Mouse (Mus musculus) small intestine, adult 2 months (tissue): ENCODE results near the gene Trpv1. TPM values are rescaled to one million over a fixed set of nuclear protein-coding genes. Genes with fewer than 3 reads are reported as not detected.

ENCODE experiments used
- H3K27ac ChIP-seq: fragments of 200-500 bp; 2 replicates; pipeline ENCODE4 v1.5.1; 2012; ENCODE audit warnings: low read depth, low read length, control low read depth, inconsistent platforms; ENCODE audit not compliant: insufficient read depth
- H3K27me3 ChIP-seq: fragments of 200-500 bp; 2 replicates; pipeline ENCODE4 v1.6.1; 2012; ENCODE audit warnings: mild to moderate bottlenecking, moderate library complexity, low read length, inconsistent platforms; ENCODE audit not compliant: control insufficient read depth, insufficient read depth
- H3K36me3 ChIP-seq: fragments of 200-500 bp; 2 replicates; pipeline ENCODE4 v1.6.1; 2012; ENCODE audit warnings: mild to moderate bottlenecking, low read length, control low read depth, inconsistent platforms; ENCODE audit not compliant: control insufficient read depth, insufficient read depth
- H3K4me1 ChIP-seq: fragments of 200-500 bp; 2 replicates; pipeline ENCODE4 v1.6.1; 2012; ENCODE audit warnings: low read length, inconsistent platforms, mixed read lengths; ENCODE audit not compliant: control insufficient read depth, insufficient read depth, insufficient read length
- H3K4me3 ChIP-seq: fragments of 200-500 bp; 2 replicates; pipeline ENCODE4 v1.5.1; 2012; ENCODE audit warnings: low read depth, mild to moderate bottlenecking, control low read depth, inconsistent platforms, low read length, moderate library complexity
- CTCF ChIP-seq: fragments of 200-500 bp; IDR thresholded peaks from 2 replicates; pipeline ENCODE4 v1.5.1; 2012; ENCODE audit warnings: low read depth, mild to moderate bottlenecking, control low read depth, inconsistent platforms, low read length, moderate library complexity, mixed read lengths; ENCODE audit not compliant: insufficient replicate concordance, insufficient read length; ENCODE audit errors: extremely low read depth
- POLR2A ChIP-seq: fragments of 200-500 bp; IDR thresholded peaks from 2 replicates; pipeline ENCODE4 v1.6.1; 2012; ENCODE audit warnings: low read depth, mild to moderate bottlenecking, control low read depth, inconsistent platforms, low read length, moderate library complexity
- WGBS: fragments of 180-500 bp; shearing (Covaris S2); methylation state at CpG from one replicate; pipeline ENCODE4 v1.1.7; 2018; 5-methylcytosine and 5-hydroxymethylcytosine counted together
- polyA plus RNA-seq: library from polyadenylated mRNA; depleted of rRNA; stranded (reverse); fragments of >200 nt; gene quantifications from 2 replicates; pipeline ENCODE4 v1.2.3, GENCODE M21; 2012

Gene Trpv1
- polyA plus RNA-seq, 1 experiment, result 0.10 TPM

DNA sequence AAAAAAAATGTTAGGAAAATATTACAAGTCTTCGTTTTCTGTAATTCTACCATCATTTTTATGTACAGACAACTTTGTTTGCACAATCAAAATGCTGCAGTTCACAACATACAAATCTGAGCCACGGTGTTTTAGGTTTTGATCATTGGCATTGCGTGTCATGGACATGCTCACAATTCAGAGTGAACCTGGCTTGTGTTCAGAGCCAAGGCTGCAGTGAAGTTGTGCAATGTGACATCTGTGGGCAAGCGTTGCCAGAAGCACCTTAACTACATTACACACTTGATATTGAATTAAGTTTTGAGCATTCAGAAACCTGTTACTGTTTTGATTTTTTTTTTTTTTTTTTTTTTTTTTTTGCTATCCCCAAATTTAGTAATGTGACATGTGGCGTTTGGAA lies 4.0 kb upstream of the Trpv1 start:
- H3K4me3 ChIP-seq, result no peak overlapping the region
- no peaks in the 10 kb centered on the region for H3K4me1 ChIP-seq
- WGBS, result 83% methylated on average over 5 of the region's 5 CpGs
- no peaks in the 10 kb centered on the region for H3K27me3 ChIP-seq
- no peak for TF ChIP-seq CTCF
- TF ChIP-seq POLR2A, result no peak
- no peak overlapping the region for H3K27ac ChIP-seq
- no peaks in the 10 kb centered on the region for H3K36me3 ChIP-seq

DNA sequence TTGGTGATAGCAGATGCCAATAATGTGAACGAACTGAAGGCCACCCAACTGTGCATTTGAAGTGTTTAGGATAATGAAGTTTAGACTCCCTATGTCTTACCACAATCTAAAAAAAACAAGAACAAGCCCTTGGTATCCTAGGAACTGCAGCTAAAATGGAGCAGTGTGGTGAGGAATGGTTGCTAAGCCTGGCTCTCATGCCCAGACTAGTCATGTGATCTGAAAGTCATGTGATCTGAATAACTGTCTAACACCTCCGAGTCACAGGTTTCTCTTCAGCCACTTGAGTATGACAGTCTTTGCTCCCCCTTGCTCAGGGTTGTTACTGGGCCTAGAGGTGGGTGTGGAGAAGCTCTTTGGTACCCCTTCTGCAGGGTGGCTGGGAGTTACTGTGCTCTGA lies 1.6 kb upstream of the Trpv1 start:
- Histone ChIP-seq H3K27me3 (no peaks in the 10 kb centered on the region), H3K4me3 (no peak overlapping the region), H3K36me3 (no peaks in the 10 kb centered on the region), H3K4me1 (no peaks in the 10 kb centered on the region), H3K27ac (no peak overlapping the region)
- TF ChIP-seq POLR2A (no peak), CTCF (no peak)
- 40% methylated on average over 2 of the region's 2 CpGs for whole genome bisulfite sequencing

DNA sequence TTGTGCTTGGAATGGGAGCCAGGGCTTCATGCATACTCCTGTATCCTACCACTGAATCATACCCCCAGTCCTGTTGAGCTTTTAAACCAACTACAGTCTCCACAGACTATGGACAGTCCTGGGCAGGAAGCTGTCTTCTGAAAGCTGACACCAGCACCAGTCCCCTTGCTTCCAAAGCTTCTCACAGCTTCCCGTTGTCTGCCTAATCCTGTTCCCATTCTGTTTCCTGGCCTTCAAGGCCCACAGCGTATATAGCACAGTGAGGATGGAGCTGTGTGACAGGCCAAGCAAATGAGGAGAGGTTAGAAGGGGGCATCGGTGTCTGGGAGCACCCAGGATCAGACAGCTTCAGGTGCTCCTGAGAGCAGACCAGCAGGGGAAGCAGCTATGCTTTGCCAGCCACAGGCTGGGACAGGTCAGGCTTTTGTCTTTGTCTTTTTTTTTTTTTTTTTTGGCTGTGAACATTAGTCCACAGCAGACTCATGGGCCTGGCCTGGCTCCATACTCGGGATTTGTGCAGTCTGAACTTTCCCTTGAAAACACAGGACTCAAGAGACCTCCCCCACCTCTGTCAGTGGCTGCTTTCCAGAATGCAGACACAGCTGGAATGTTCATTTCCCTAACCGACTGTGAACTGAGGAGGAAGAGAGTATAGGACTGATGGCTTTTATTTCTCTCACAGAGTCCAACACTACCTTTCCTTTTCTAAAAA lies 2.1 kb downstream of the Trpv1 start:
- TF ChIP-seq POLR2A, result no peak
- TF ChIP-seq CTCF, result no peak
- H3K4me1 ChIP-seq, result peaks cover 8% of the 10 kb centered on the region; the same call in 1 of the 2 replicates
- no peaks in the 10 kb centered on the region for H3K36me3 ChIP-seq
- no peaks in the 10 kb centered on the region for H3K27me3 ChIP-seq
- no peak overlapping the region for H3K4me3 ChIP-seq
- H3K27ac ChIP-seq, result no peak overlapping the region
- 36% methylated on average over 5 of the region's 5 CpGs for WGBS

DNA sequence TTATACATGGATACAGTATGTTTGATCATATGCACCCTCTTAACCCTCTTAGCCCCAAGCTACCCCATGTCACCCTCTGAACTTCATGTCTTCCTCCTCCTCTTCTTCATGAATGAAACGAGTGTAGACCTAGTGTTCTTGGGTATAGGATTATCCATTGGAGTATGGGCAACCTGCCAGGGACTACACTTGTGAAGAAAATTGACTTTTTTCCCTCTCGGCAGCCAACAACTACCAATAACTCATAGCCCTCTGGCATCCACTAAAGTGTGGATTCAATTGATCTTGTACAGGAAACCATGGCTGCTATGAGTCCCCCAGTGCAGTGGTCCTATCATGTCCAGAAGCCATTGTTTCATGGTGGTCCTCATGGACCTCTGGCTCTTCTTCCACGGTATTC lies 2.6 kb downstream of the Trpv1 start:
- H3K4me1 ChIP-seq, result peaks cover 13% of the 10 kb centered on the region
- WGBS, result 65% methylated on average over 3 of the region's 3 CpGs
- H3K36me3 ChIP-seq, result no peaks in the 10 kb centered on the region
- no peaks in the 10 kb centered on the region for H3K27me3 ChIP-seq
- H3K27ac ChIP-seq, result no peak overlapping the region
- no peak overlapping the region for H3K4me3 ChIP-seq
- no peak for TF ChIP-seq POLR2A

DNA sequence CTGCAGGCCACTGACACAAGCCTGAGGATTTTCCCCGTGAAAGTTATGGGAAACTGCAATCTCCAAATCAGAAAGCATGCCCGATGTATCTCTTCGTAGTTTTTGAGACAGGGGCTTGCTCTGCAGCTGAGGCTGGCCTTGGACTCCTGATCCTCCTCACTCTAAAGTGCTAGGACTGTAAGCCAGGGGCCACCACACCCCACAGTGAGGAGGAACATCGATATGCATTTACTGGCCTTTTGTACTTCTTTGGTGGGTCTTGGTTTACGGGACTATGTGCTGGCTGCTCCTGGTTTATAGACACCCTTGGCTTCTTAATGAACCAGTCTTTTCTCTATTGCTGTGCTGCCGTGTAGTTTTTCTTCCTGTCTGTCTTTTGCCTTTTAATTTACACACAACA lies 8.1 kb downstream of the Trpv1 start:
- WGBS, result 28% methylated on average over 6 of the region's 6 CpGs
- H3K27ac ChIP-seq, result peak overlapping the region; percentile 84
- no peaks in the 10 kb centered on the region for H3K27me3 ChIP-seq
- TF ChIP-seq POLR2A (no peak), CTCF (no peak)
- peaks cover 26% of the 10 kb centered on the region for H3K4me1 ChIP-seq
- H3K4me3 ChIP-seq, result no peak overlapping the region
- no peaks in the 10 kb centered on the region for H3K36me3 ChIP-seq

DNA sequence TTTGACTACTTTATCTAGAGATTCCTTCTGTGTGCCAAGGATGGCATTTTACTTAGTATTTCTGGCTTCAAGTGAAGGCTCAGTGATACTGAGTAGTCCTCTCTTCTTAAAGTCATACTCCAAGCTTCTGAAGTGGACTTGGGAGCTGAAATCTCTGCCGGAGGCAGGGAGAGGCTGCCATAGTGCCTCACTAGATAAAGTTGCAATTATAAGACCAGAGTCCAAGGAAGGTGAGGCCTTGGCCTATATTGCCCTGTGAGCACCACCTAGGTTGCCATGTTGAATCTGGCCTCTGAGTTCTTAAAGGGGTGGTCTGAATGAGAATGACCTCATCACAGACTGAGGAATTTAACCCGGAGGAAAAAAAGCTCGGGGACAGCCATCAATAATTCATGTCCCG lies 8.7 kb downstream of the Trpv1 start:
- Histone ChIP-seq H3K4me1 (peaks cover 26% of the 10 kb centered on the region), H3K36me3 (no peaks in the 10 kb centered on the region), H3K4me3 (no peak overlapping the region), H3K27ac (peak overlapping the region; percentile 84), H3K27me3 (no peaks in the 10 kb centered on the region)
- TF ChIP-seq CTCF (no peak), POLR2A (no peak)
- 61% methylated on average over 4 of the region's 4 CpGs for WGBS

DNA sequence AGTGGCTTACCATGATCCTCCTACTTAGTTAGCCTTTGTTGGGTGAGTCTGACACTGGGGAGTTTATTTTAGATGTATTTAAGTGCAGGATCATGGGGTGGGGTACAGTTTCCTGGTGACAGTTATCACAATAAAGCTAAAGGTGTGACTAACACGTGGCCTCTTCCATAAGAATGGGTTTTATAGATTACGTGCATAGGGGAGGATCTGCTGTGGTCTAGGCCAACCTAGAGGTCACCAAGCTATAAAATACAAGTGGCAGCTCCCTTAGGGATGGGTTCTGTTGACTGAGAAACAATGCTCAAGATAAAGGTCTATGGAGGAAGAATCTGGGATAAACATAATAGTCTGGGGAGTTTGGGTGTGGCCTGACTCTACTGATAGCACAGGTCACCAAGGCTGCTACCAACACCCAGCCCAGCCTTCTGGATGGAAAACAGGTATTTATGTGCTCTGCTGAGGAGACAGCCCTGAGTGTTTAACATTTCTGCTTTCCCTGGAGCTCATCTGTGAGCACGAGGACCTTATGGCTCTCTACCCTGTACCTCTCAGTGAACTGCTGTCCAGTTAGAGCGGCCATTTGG lies 23.4 kb downstream of the Trpv1 start:
- Histone ChIP-seq H3K36me3 (no peaks in the 10 kb centered on the region), H3K27ac (no peak overlapping the region), H3K27me3 (no peaks in the 10 kb centered on the region), H3K4me1 (peaks cover 5% of the 10 kb centered on the region; the same call in 1 of the 2 replicates), H3K4me3 (no peak overlapping the region)
- TF ChIP-seq CTCF, result no peak
- TF ChIP-seq POLR2A, result no peak
- WGBS, result 41% methylated on average over 4 of the region's 4 CpGs
